Mouse (Mus musculus) forebrain, embryonic 13.5 days (tissue): Measurements from ENCODE around the gene Hs6st1. TPM values are rescaled to one million over a fixed set of nuclear protein-coding genes. Genes with fewer than 3 reads are reported as not detected.

ENCODE experiments used
- ATAC-seq: fragments of 200-750 bp; cut with Nextera tagmentation; 2 replicates; pipeline ENCODE4 v1.8.0; 2017
- H3K27ac ChIP-seq: fragments of 300-500 bp; sonication (generic); 2 replicates; pipeline ENCODE4 v1.5.1; 2015; ENCODE audit warnings: inconsistent platforms, mild to moderate bottlenecking, moderate library complexity
- H3K27me3 ChIP-seq: fragments of 300-500 bp; sonication (generic); 2 replicates; pipeline ENCODE4 v1.6.1; 2015; ENCODE audit warnings: mild to moderate bottlenecking, inconsistent platforms
- H3K36me3 ChIP-seq: fragments of 300-500 bp; sonication (generic); 2 replicates; pipeline ENCODE4 v1.6.1; 2015; ENCODE audit warnings: mild to moderate bottlenecking, inconsistent platforms; ENCODE audit not compliant: poor library complexity, severe bottlenecking
- H3K4me1 ChIP-seq: fragments of 300-500 bp; sonication (generic); 2 replicates; pipeline ENCODE4 v1.6.1; 2015; ENCODE audit warnings: inconsistent platforms
- H3K4me2 ChIP-seq: fragments of 300-500 bp; sonication (generic); 2 replicates; pipeline ENCODE4 v1.6.1; 2015; ENCODE audit warnings: inconsistent platforms, mild to moderate bottlenecking, moderate library complexity
- H3K4me3 ChIP-seq: fragments of 300-500 bp; sonication (generic); 2 replicates; pipeline ENCODE4 v1.5.1; 2015; ENCODE audit warnings: mild to moderate bottlenecking, inconsistent platforms
- H3K9ac ChIP-seq: fragments of 300-500 bp; sonication (generic); 2 replicates; pipeline ENCODE4 v1.6.1; 2015; ENCODE audit warnings: mild to moderate bottlenecking, inconsistent platforms
- H3K9me3 ChIP-seq: fragments of 300-500 bp; sonication (generic); replicated peaks from 2 replicates; pipeline ENCODE4 v1.6.1; 2016; ENCODE audit warnings: inconsistent platforms
- WGBS: fragments of 180-500 bp; shearing (Covaris S2); methylation state at CpG from one replicate; pipeline ENCODE4 v1.1.7; 2015; 5-methylcytosine and 5-hydroxymethylcytosine counted together
- polyA plus RNA-seq: library from polyadenylated mRNA; unstranded; fragments of >200 nt; fragmentation: Nextera tagmentation; extraction: Ambion mirVana; gene quantifications from 2 replicates; pipeline ENCODE4 v1.2.1, GENCODE M21; 2015

Gene Hs6st1
- polyA plus RNA-seq, 1 experiment from 2014 or later: 5.2 TPM

DNA sequence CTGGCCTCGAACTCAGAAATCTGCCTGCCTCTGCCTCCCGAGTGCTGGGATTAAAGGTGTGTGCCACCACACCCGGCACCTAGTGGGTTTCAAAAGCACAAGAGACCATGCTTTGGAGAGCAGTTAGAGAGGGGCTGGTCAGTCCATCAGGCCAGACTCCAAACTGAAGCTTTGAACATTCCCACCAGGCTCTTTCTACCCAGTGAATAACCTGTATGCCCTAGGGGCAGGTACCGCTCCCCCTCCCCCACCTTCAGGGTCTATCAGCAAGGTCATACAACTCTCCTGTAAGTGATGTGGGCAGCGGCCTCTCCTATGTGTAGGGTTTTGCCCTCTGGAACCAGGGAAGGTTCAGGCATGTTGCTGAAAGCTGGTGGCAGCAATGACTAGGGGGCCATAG, 6.0 kb downstream of the Hs6st1 start:
- no peak overlapping the region for H3K27ac ChIP-seq
- H3K9ac ChIP-seq: no peak overlapping the region
- WGBS: 97% methylated on average over 5 of the region's 5 CpGs
- no peaks in the 10 kb centered on the region for H3K27me3 ChIP-seq
- H3K4me1 ChIP-seq: peaks cover 77% of the 10 kb centered on the region
- H3K4me3 ChIP-seq: no peak overlapping the region
- H3K9me3 ChIP-seq: no peaks in the 10 kb centered on the region
- H3K4me2 ChIP-seq: no peak overlapping the region
- 0 out of 2 replicates have a peak, but pooled peaks cover 15% of the 10 kb centered on the region for H3K36me3 ChIP-seq
- no peak for ATAC-seq

DNA sequence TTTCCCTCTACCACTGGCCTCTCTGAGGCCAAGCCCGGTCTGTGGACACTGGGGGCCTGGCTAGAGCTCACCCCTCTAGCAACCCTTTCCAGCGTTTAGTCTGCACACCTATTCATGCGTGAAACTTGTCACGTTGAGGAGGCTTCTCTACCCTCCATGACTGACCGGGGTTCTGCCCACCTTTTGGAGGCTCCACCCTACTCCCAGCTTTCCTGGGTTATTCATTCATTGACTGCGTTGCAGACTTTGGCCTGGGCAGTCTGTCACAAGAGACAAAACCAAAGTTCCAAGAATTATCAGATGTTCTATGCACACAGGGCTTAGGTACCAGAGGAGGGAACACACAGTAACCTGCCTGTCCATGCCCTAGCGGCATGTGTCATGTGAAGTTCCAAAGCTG, 6.8 kb downstream of the Hs6st1 start:
- Histone ChIP-seq H3K36me3 (0 out of 2 replicates have a peak, but pooled peaks cover 15% of the 10 kb centered on the region), H3K27ac (no peak overlapping the region), H3K4me1 (peaks cover 76% of the 10 kb centered on the region), H3K9me3 (no peaks in the 10 kb centered on the region), H3K4me2 (no peak overlapping the region), H3K27me3 (no peaks in the 10 kb centered on the region), H3K4me3 (no peak overlapping the region), H3K9ac (no peak overlapping the region)
- WGBS: 79% methylated on average over 7 of the region's 7 CpGs
- no peak for ATAC-seq

DNA sequence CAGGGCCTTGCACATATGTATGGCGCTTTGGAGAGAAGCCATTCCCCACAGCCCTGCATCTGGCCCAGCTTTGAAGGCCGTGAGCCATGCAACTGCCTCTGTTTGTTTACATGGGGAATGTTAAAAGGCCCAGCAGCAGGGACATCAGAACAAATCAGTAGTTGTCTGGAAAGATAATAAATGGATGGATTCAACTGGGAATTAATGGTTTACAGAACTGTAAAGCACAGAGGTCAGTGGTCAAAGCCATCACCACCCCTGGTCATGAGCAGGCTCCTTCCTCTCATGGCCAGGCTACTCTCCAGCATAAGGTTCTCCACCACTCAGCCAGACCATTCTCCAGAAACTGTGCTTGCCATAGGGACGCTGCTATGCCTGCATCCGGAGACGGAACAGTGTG, 7.5 kb downstream of the Hs6st1 start:
- no peak for ATAC-seq
- 0 out of 2 replicates have a peak, but pooled peaks cover 19% of the 10 kb centered on the region for H3K36me3 ChIP-seq
- no peak overlapping the region for H3K4me3 ChIP-seq
- no peak overlapping the region for H3K27ac ChIP-seq
- H3K9ac ChIP-seq: no peak overlapping the region
- H3K4me1 ChIP-seq: peaks cover 70% of the 10 kb centered on the region
- H3K4me2 ChIP-seq: no peak overlapping the region
- WGBS: 87% methylated on average over 5 of the region's 5 CpGs
- H3K27me3 ChIP-seq: no peaks in the 10 kb centered on the region
- H3K9me3 ChIP-seq: no peaks in the 10 kb centered on the region

DNA sequence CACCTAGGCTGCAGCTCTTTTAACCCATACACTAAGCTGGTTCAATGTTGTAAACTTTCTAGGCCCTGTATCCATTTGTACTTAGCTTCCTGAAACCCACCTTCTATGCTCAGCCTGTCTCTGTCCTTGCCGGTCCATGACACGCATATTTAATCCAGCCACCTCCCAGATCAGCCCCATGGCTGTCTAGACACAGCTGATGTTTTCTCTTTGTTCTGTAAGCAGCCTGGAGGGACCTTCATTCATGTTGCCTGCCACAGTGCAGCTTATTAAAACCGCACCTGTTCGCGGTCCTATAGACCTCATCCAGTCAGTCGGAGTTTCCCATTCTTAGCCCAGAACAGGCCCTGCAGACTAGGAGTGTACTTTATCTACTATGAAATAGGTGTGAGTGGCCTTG, 8.9 kb downstream of the Hs6st1 start:
- H3K27ac ChIP-seq: no peak overlapping the region
- no peaks in the 10 kb centered on the region for H3K9me3 ChIP-seq
- H3K4me1 ChIP-seq: peaks cover 55% of the 10 kb centered on the region
- 0 out of 2 replicates have a peak, but pooled peaks cover 23% of the 10 kb centered on the region for H3K36me3 ChIP-seq
- H3K27me3 ChIP-seq: no peaks in the 10 kb centered on the region
- peak; percentile 23; the same call in 1 of the 2 replicates for ATAC-seq
- 33% methylated on average over 6 of the region's 6 CpGs for WGBS
- no peak overlapping the region for H3K4me2 ChIP-seq
- no peak overlapping the region for H3K9ac ChIP-seq
- H3K4me3 ChIP-seq: no peak overlapping the region

DNA sequence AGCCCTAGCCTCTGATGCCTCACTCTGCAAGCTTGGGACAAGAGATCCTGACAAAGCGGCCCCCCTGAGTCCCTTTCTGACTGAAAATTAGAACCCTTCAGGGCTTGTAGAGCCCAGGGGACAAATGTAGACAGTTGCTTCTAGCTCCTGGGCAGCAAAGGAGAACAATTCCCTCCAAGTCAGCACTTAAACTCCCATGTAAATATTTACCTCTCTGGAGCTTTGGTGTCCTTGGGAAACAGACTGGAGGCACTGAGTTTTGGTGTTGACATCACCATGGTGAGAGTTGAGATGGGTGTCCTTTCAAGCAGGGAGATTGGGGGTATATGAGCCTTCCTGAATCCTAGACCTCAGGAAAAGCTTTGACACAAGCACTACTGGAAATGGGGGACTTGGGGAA, 10.1 kb downstream of the Hs6st1 start:
- H3K4me2 ChIP-seq: no peak overlapping the region
- no peaks in the 10 kb centered on the region for H3K9me3 ChIP-seq
- WGBS: 100% methylated on average over 1 of the region's 1 CpGs
- H3K36me3 ChIP-seq: peaks cover 32% of the 10 kb centered on the region; the same call in 1 of the 2 replicates
- H3K4me3 ChIP-seq: no peak overlapping the region
- H3K27me3 ChIP-seq: no peaks in the 10 kb centered on the region
- H3K9ac ChIP-seq: no peak overlapping the region
- no peak overlapping the region for H3K27ac ChIP-seq
- ATAC-seq: no peak
- peaks cover 44% of the 10 kb centered on the region for H3K4me1 ChIP-seq

DNA sequence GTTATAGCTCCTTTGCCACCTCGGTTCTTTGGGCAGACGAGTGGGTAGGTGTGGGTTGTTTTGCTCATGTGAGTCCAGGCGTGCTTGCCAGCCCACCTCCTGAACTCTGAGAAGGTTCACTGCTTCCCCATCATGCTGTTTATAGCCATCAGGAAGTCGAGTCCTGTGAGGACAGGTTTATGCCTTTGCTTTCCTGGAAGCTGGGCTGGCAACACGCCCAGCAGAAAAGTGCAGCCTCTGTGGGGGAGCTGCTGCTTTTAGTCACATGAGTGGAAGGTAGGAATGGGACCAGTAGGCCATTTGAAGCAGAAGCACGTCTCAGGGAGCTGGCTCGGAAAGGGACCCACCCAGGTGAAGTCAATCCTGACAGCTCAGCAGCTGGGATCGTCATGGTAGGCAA, 11.5 kb downstream of the Hs6st1 start:
- no peaks in the 10 kb centered on the region for H3K27me3 ChIP-seq
- H3K4me1 ChIP-seq: peaks cover 38% of the 10 kb centered on the region
- WGBS: 80% methylated on average over 8 of the region's 8 CpGs
- no peak overlapping the region for H3K27ac ChIP-seq
- no peak overlapping the region for H3K4me2 ChIP-seq
- H3K4me3 ChIP-seq: no peak overlapping the region
- no peak for ATAC-seq
- H3K36me3 ChIP-seq: peaks cover 44% of the 10 kb centered on the region; the same call in 1 of the 2 replicates
- H3K9ac ChIP-seq: no peak overlapping the region
- no peaks in the 10 kb centered on the region for H3K9me3 ChIP-seq

DNA sequence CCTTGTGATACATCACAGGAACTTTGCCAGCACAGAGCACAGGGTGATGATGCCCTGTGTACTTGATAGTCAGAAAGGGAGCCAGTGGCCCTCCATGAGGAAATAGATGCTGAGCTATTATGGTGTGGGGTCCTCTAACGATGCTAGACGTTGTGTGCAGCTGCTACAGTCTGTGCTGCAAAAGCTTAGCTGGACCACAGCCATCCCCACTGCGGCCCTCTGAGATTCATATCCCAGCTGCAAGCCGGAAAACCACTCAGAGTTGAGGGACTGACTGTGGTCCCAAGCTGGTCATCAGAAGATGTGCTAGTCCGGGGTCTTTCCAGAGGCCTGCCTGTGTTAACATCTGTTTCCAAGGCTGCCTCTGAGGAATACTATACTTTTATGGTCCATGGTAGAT, 12.8 kb downstream of the Hs6st1 start:
- Histone ChIP-seq H3K27me3 (no peaks in the 10 kb centered on the region), H3K36me3 (peaks cover 48% of the 10 kb centered on the region), H3K9ac (no peak overlapping the region), H3K9me3 (no peaks in the 10 kb centered on the region), H3K4me3 (no peak overlapping the region), H3K27ac (no peak overlapping the region), H3K4me2 (no peak overlapping the region), H3K4me1 (peaks cover 27% of the 10 kb centered on the region)
- WGBS: 78% methylated on average over 5 of the region's 5 CpGs
- no peak for ATAC-seq

DNA sequence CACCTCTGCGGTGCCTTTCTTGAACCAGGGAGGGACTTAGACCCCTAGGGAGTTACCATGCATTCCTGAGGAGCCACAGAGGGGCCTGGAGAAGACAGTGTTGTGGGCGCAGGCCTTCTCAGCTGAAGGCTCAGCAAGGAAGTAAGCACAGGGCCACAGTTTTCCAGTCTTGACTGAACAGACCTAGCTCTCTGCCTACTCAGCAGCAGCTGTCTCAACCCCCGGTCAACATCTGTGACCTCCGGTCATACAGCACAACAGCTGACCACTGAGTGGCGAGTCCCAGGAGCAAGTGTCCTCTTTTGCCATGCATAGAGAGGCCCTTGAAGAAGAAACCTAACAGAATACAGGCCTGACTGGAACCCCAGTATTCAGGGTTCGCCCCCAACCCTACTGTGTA, 14.0 kb downstream of the Hs6st1 start:
- Histone ChIP-seq H3K4me1 (peaks cover 16% of the 10 kb centered on the region), H3K27me3 (no peaks in the 10 kb centered on the region), H3K36me3 (peaks cover 56% of the 10 kb centered on the region), H3K9me3 (no peaks in the 10 kb centered on the region), H3K4me3 (no peak overlapping the region), H3K27ac (no peak overlapping the region), H3K4me2 (no peak overlapping the region), H3K9ac (no peak overlapping the region)
- WGBS: 89% methylated on average over 6 of the region's 6 CpGs
- ATAC-seq: no peak

DNA sequence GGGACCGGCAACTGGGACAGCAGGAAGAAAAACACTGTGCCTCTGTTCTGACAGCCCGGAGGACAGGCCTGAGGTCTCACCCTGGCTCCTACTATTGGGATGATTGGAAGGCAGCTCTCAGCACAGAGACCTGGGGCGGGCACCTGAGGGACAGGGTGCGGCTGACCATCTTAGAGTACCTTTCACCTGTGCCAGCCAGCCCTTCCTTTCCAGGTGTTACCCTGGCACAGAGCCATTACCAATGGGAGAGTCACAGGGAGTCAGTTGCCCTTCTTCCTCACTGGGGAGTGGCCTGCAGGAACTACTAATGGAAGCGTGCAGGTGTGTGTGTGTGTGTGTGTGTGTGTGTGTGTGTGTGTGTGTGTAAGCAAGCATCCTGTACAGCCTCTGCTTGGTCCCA, 15.4 kb downstream of the Hs6st1 start:
- no peaks in the 10 kb centered on the region for H3K27me3 ChIP-seq
- 96% methylated on average over 4 of the region's 5 CpGs for WGBS
- H3K27ac ChIP-seq: no peak overlapping the region
- no peak overlapping the region for H3K9ac ChIP-seq
- no peak overlapping the region for H3K4me3 ChIP-seq
- H3K9me3 ChIP-seq: no peaks in the 10 kb centered on the region
- H3K4me2 ChIP-seq: no peak overlapping the region
- H3K36me3 ChIP-seq: peaks cover 50% of the 10 kb centered on the region
- peaks cover 18% of the 10 kb centered on the region for H3K4me1 ChIP-seq
- ATAC-seq: no peak

DNA sequence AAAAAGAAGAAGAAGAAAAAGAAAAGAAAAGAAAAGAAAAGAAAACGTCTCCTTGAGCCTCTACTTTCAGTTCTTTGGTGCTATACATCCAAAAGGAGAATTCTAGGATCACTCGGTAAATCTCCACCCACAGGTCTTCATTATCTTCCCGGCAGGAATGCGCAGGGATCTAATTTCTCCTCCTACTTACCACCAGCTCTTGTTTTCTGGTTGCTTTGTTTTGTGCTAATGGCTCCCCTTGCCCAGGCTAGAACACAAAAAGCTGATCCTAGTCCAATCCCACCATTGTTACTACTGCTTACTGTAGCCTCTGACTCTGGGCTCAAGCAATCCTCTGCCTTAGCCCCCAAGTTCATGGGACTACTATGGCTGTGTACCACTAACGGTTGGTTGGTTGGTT, 16.9 kb downstream of the Hs6st1 start:
- Histone ChIP-seq H3K9ac (no peak overlapping the region), H3K9me3 (no peaks in the 10 kb centered on the region), H3K4me3 (no peak overlapping the region), H3K4me1 (peaks cover 25% of the 10 kb centered on the region), H3K27ac (no peak overlapping the region), H3K27me3 (no peaks in the 10 kb centered on the region), H3K36me3 (peaks cover 50% of the 10 kb centered on the region), H3K4me2 (no peak overlapping the region)
- no peak for ATAC-seq
- 87% methylated on average over 5 of the region's 5 CpGs for WGBS

DNA sequence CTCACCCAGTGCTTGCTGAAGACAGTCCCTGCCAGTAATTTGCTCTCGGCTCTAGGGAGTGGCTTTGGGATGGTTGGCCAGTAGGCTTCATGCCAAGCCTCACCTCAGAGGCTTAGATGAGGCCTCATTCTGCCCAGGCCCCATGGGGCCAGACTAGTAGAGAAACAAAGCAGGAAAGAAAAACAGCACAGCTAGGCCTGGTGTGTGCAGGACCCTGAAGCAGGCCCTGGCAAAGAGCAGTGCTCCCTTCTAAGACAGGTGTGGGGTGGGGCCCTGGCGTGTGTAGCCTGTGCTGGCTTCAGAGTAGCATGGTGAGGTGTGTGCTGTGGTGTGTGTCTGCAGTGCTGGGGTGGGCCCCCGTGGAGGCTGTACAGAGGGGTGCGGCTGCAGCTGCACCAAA, 20.2 kb downstream of the Hs6st1 start:
- peaks cover 33% of the 10 kb centered on the region for H3K36me3 ChIP-seq
- WGBS: 54% methylated on average over 4 of the region's 4 CpGs
- no peaks in the 10 kb centered on the region for H3K27me3 ChIP-seq
- no peaks in the 10 kb centered on the region for H3K9me3 ChIP-seq
- H3K4me2 ChIP-seq: no peak overlapping the region
- ATAC-seq: 0 out of 2 replicates have a peak, but pooled peaks have one; percentile 37
- H3K9ac ChIP-seq: peak overlapping the region; percentile 14; the same call in 1 of the 2 replicates
- H3K4me3 ChIP-seq: no peak overlapping the region
- H3K4me1 ChIP-seq: peaks cover 34% of the 10 kb centered on the region
- peak overlapping the region; percentile 65 for H3K27ac ChIP-seq

DNA sequence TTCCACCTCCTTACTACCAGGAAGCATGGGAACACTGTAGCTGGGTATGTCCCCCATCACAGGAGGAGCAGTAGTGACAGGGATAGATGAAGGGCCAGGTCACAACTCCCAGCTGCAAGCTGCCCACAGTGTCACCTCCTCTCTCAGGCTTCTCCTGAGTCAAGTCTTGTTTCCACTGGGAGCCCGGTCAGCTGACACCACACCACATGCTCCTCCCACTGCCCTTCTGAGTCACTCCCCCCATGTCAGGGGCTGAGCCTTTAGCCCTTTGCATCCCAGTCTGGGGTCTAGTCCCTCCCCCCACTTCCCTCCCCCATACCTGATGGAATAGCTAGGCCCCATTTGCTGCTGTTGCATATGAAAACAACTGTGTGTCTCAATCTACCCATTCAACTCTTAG, 21.3 kb downstream of the Hs6st1 start:
- peaks cover 34% of the 10 kb centered on the region for H3K36me3 ChIP-seq
- no peak overlapping the region for H3K4me3 ChIP-seq
- 40% methylated on average over 1 of the region's 1 CpGs for WGBS
- no peaks in the 10 kb centered on the region for H3K27me3 ChIP-seq
- no peaks in the 10 kb centered on the region for H3K9me3 ChIP-seq
- no peak overlapping the region for H3K27ac ChIP-seq
- peaks cover 34% of the 10 kb centered on the region for H3K4me1 ChIP-seq
- H3K9ac ChIP-seq: no peak overlapping the region
- ATAC-seq: 0 out of 2 replicates have a peak, but pooled peaks have one; percentile 5
- no peak overlapping the region for H3K4me2 ChIP-seq

DNA sequence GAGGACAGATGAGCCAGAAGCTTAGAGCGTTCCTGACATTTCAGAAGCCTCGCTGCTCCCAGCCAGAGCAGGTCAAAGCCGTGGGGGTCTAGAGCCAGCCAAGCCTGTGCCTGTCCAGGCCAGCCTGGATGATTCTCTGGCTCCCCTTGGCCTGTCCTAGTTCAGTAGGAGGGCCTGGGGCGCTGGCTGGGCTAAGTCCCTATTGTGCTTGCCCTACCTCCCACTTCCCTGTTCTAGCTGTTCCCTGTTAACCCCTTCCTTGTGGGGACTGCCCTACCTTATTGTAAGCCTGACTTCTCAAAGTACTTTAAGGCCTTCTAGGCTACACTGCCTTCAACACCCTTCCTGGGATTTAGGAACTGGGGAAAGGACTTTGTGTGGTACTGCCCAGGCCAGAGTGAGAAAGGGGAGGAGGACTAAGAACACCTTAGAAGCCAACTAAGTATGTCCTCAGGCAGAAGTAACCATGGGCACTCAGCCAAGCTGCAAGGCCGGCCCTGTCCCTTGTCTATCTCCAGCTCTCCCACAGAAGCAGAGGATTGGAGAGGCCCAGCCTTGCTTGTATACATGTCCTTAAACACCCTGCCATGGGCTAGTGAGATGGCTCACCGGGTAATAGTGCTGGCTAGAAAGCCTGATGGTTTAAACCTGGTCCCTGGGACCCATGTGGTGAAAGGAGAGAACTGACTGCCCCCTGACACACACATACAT, 22.0 kb downstream of the Hs6st1 start:
- Histone ChIP-seq H3K4me2 (no peak overlapping the region), H3K4me1 (peaks cover 37% of the 10 kb centered on the region), H3K36me3 (peaks cover 34% of the 10 kb centered on the region), H3K9ac (no peak overlapping the region), H3K27me3 (no peaks in the 10 kb centered on the region), H3K4me3 (no peak overlapping the region), H3K27ac (no peak overlapping the region), H3K9me3 (no peaks in the 10 kb centered on the region)
- WGBS: 63% methylated on average over 6 of the region's 6 CpGs
- 0 out of 2 replicates have a peak, but pooled peaks have one; percentile 3 for ATAC-seq
